ENCODE assay signal across 8 mouse cellular contexts in genomic region chr9:61315371-61316298, GRCm38 (mm10). TPM values are rescaled to one million over a fixed set of nuclear protein-coding genes. Genes with fewer than 3 reads are reported as not detected.
A peak's percentile ranks its signal among the peaks of the same experiment; 100 is the strongest.
DNase-seq lines count a peak whose midpoint lies in the region; ATAC-seq lines count a peak whose summit lies in the region.

No protein-coding gene starts in this region.

- H3K9ac ChIP-seq in forebrain, embryonic 13.5 days = 0 out of 2 replicates have a peak overlapping the region, but pooled peaks have one; percentile 18
- no peak overlapping the region for H3K9ac ChIP-seq in limb, embryonic 13.5 days
- H3K9ac ChIP-seq in neural tube, embryonic 15.5 days (replicated peaks) = no peak overlapping the region

- DNase-seq in embryo, embryonic 10 days (ENCODE audit: low spot score) = peak; percentile 46
- DNase-seq in embryo, embryonic 10.5 days (ENCODE audit: low spot score) = no peak
- no peak for DNase-seq in hindbrain, embryonic 10.5 days (ENCODE audit: low spot score)
- DNase-seq in layer of hippocampus, adult 11-12 months (ENCODE audit: low spot score) = no peak
- no peak for DNase-seq in layer of hippocampus, postnatal 10 days (ENCODE audit: low spot score in 2 of 2)

- peak; percentile 57; the same call in 1 of the 2 replicates for ATAC-seq in forebrain, embryonic 13.5 days
- ATAC-seq in limb, embryonic 13.5 days (ENCODE audit: low FRiP score, low read depth) = peak; percentile 24
- ATAC-seq in neural tube, embryonic 15.5 days (ENCODE audit: low FRiP score) = peak; percentile 53; the same call in 1 of the 2 replicates

- no peaks in the 10 kb centered on the region for H3K9me3 ChIP-seq in forebrain, embryonic 13.5 days (replicated peaks)
- no peaks in the 10 kb centered on the region for H3K9me3 ChIP-seq in hindbrain, embryonic 10.5 days
- H3K9me3 ChIP-seq in limb, embryonic 13.5 days = no peaks in the 10 kb centered on the region
- H3K9me3 ChIP-seq in neural tube, embryonic 15.5 days (replicated peaks) = no peaks in the 10 kb centered on the region

- peak overlapping the region; percentile 59 for H3K27ac ChIP-seq in forebrain, embryonic 13.5 days
- peak overlapping the region; percentile 64 for H3K27ac ChIP-seq in hindbrain, embryonic 10.5 days
- peak overlapping the region; percentile 70 for H3K27ac ChIP-seq in limb, embryonic 13.5 days
- peak overlapping the region; percentile 7 for H3K27ac ChIP-seq in neural tube, embryonic 15.5 days (replicated peaks)

- no peak overlapping the region for H3K4me3 ChIP-seq in forebrain, embryonic 13.5 days
- no peak overlapping the region for H3K4me3 ChIP-seq in hindbrain, embryonic 10.5 days
- H3K4me3 ChIP-seq in limb, embryonic 13.5 days = no peak overlapping the region
- no peak overlapping the region for H3K4me3 ChIP-seq in neural tube, embryonic 15.5 days (replicated peaks)

- peaks cover 45% of the 10 kb centered on the region for H3K4me1 ChIP-seq in forebrain, embryonic 13.5 days
- peaks cover 75% of the 10 kb centered on the region for H3K4me1 ChIP-seq in hindbrain, embryonic 10.5 days (replicated peaks)
- H3K4me1 ChIP-seq in limb, embryonic 13.5 days = peaks cover 78% of the 10 kb centered on the region
- peaks cover 48% of the 10 kb centered on the region for H3K4me1 ChIP-seq in neural tube, embryonic 15.5 days

- H3K36me3 ChIP-seq in forebrain, embryonic 13.5 days (ENCODE audit: poor library complexity, severe bottlenecking) = no peaks in the 10 kb centered on the region
- no peaks in the 10 kb centered on the region for H3K36me3 ChIP-seq in hindbrain, embryonic 10.5 days
- no peaks in the 10 kb centered on the region for H3K36me3 ChIP-seq in limb, embryonic 13.5 days
- no peaks in the 10 kb centered on the region for H3K36me3 ChIP-seq in neural tube, embryonic 15.5 days

- WGBS in forebrain, embryonic 13.5 days = 51% methylated on average over 17 of the region's 17 CpGs
- WGBS in hindbrain, embryonic 10.5 days = 70% methylated on average over 17 of the region's 17 CpGs
- 16% methylated on average over 17 of the region's 17 CpGs for WGBS in limb, embryonic 13.5 days
- WGBS in neural tube, embryonic 15.5 days = 25% methylated on average over 17 of the region's 17 CpGs

- peaks cover 17% of the 10 kb centered on the region for H3K27me3 ChIP-seq in forebrain, embryonic 13.5 days
- peaks cover 81% of the 10 kb centered on the region for H3K27me3 ChIP-seq in hindbrain, embryonic 10.5 days (ENCODE audit: insufficient read depth, poor library complexity, severe bottlenecking)
- peaks cover 24% of the 10 kb centered on the region for H3K27me3 ChIP-seq in limb, embryonic 13.5 days
- H3K27me3 ChIP-seq in neural tube, embryonic 15.5 days (replicated peaks) = peaks cover 4% of the 10 kb centered on the region

- H3K4me2 ChIP-seq in forebrain, embryonic 13.5 days = no peak overlapping the region
- no peak overlapping the region; the same call in 1 of the 2 replicates for H3K4me2 ChIP-seq in limb, embryonic 13.5 days (replicated peaks)
- H3K4me2 ChIP-seq in neural tube, embryonic 15.5 days = no peak overlapping the region

RNA-seq across cellular contexts. Expression of gene Tle3, which starts 56.5 kb away (rescaled TPM):
- polyA plus RNA-seq in forebrain, embryonic 13.5 days (2015; fragmentation: Nextera tagmentation; extraction: Ambion mirVana) = 36.6 and 39.2 TPM in 2 replicates
- 47.4 and 56.0 TPM in 2 replicates for polyA plus RNA-seq in hindbrain, embryonic 10.5 days (2016; fragmentation: Nextera tagmentation; extraction: Ambion mirVana)
- polyA plus RNA-seq in limb, embryonic 13.5 days (2015; fragmentation: Nextera tagmentation; extraction: Ambion mirVana) = 50.1 and 50.6 TPM in 2 replicates
- 20.5 and 24.2 TPM in 2 replicates for polyA plus RNA-seq in neural tube, embryonic 15.5 days (2015; fragmentation: Nextera tagmentation; extraction: Ambion mirVana)
- total RNA-seq in layer of hippocampus, postnatal 10 days (2021) = 10 to 100 TPM; 63.2 to 72.5 TPM

Comparison
In these comparisons a context has a peak if more than half of its experiments do, and no peak if none do; other contexts are left out.
1. H3K27ac ChIP-seq: peak in every context shown above with its lines; median percentile 70 in limb, embryonic 13.5 days; 64 in hindbrain, embryonic 10.5 days; 59 in forebrain, embryonic 13.5 days; 7 in neural tube, embryonic 15.5 days.